Mouse (Mus musculus) ovary, postnatal 10 days (tissue): ENCODE data around the gene Gm26920.

Experiments used
- DNase-seq: peaks from one replicate; pipeline ENCODE4 v3.0.0; 2022; ENCODE audit warnings: low spot score

Gene Gm26920

DNA sequence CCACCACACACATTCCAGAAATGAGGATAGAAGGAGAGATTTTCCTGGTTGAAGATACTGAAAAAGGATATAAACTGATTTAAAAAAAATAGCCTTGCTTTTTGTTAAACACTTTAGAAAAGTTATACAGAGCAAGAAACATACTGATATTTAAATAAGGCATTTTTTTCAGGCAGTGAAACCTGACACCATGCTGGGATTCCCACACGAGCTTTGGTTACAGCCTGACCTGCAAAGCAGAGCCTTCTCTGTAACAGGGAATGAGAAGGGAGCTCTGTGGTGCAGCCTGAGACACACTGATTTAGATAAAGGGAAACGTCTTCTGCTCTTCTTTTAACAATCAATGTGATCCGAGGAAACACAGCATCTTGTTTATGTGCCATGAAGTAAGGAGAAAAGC, 36.6 kb downstream of the Gm26920 start:
- DNase-seq = no peak

DNA sequence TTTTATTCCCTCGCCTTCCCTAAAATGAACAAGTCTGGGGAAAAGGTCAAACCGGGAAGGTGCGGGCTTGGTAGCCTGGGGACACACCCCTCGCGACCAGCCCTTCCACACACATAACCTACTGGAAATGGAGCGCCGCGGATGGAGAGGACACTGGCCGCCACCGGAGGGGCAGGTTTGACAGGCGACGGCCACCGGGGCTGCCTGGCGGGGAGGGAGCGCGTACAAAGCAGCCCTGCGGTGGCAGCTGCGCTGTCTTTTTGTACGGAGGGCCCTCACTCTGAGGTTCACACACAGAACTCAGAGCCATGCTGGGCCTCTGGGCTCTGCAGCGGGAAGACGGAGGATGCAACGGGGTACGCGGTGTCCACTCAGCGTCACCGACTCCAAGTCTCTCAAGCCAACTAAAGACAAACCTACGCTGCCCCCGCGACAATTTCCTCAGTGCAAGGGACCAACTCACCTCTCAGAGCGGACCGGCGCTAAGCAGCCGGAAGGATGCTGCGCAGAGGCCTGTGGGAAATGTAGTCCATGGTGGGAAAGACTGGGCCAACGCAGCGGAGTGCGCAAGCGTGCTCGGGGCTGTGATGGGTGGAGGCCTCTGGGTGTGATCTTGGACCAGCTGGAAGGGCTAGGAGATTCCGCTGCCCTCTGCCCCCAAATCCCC, 39.2 kb downstream of the Gm26920 start, which contains the start of gene Zfp14:
Gene Zfp14 (minus strand): TSS at position 499 of the 667 bp plus-strand sequence.
- DNase-seq = peak; percentile 65

DNA sequence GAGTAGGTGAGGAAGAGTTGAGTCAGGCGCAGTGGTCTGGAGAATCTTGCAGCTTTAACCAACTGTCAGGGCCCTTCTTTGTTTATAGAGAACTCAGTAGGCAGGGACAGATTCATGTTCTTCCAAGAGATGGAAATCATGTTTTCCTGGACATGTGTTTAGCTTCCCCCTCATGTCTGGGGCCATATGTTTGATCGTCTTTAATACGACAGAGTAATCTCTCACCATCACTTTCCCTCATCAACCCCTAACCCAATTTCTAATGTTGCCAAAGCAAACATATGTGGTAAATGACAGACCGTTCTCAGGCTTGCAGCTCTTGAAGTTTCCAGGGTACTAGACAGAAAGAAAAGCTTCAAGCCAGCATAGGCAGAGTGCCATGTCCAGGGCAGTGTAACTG, 42.1 kb downstream of the Gm26920 start:
- DNase-seq = no peak

DNA sequence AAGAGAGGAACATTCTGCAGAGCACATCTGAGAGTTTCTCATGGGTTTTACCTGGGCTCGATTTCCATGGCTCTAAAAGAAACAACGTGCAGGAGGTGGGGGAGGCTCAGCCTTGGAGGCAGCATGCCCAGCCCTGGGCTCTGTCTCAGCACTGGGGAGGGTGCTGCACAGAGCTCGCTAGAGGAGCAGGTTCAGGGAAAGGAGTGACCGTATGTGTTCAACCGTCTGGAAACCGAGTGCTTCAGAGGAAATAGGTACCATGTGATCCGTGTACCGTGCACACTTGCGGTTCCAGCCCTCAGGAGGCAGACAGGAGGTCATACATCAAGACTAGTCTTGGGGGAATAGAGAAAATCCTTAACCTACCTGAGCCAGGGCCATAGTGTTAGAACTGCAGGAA, 45.9 kb downstream of the Gm26920 start:
- no peak for DNase-seq

DNA sequence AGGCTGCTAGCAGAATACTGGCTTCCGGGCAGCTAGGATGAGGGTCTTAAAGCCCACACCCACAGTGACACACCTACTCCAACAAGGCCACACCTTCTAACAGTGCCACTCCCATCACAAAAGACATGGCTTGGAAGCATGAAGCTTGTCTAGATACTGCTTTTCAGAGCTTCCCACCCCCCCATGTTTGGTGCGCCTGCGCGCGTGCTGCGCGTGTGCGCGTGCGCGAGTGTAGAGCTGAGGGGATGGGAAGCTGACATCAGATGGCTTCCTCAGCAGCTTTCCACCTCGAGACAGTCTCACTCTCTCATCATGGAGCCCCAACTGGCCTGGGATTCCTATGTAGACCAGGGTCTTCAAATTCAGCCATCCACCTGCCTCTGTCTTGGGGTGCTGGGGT, 55.9 kb downstream of the Gm26920 start:
- no peak for DNase-seq

DNA sequence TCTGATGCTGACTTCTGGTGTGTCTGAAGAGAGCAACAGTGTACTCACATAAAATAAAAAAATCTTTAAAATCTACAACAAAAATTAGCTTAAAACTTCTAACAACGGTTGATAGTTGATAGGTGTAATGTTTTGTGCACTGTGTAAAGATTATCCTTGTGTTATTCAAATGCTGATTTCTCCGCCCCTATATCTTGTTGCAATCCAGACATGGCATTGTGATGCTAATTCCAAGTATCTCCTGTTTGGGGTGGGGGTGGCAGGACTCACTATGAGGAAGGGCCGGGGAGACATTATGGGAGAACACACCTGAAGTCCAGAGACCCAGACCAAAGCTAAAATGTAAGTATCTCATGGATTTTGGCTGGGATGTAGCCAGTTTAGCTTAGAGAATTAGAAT, 58.8 kb downstream of the Gm26920 start:
- no peak for DNase-seq

DNA sequence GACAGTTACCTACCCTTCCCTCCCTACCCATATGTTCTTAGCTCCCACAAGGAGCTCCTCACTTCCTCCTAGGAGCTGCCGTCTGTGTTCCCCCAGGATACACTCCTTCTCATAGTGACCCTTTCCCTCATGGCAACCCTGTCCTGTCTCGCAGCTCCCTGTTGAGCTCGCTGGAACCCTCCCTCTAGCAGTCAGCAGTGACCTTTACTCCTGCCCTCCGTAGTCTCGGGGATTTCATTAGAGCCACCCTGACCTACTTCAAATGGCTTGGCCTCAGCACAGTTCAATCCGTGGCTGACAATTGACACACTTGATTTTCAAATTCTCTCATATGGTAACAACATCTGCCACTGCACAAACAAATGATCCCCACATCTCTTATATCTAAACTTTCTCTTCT, 59.5 kb downstream of the Gm26920 start:
- DNase-seq = no peak

DNA sequence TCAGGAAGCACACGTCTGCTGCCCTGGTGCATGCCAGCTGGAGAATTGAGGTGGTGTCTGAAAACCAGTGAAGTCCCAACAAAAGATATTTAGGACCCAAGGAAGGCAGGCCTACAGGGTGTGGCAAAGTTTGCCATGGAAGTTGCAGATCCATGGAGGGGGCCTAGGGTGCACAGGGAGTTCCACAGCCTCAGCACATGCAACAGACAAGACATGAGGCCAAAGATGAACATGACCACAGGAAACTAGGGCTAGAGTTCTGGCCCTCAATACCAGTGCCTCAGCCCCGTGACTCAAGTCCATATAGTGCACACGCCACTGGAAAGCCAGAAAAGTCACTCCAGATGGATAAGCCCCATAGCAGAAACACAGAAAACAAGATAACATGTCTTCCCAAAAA, 61.6 kb downstream of the Gm26920 start:
- no peak for DNase-seq

DNA sequence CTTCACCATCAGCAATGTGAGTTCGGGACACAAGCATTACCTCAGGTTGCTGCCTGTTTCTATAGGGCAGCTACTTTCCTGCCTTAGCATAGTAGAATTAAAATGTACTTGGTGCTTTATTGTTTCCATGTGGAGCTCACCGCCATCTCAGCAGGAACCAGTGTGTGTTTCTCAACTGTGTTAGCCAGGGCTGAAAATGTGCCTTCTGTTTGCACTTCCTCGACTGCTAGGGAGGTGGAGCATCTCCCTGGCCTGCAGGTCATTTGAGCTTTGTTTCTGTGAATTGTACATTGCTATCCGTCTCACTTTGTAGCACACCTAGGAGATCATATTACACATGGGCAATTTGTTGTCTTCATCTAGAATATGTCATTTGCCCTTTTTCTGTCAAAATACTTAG, 62.9 kb downstream of the Gm26920 start:
- DNase-seq = no peak

DNA sequence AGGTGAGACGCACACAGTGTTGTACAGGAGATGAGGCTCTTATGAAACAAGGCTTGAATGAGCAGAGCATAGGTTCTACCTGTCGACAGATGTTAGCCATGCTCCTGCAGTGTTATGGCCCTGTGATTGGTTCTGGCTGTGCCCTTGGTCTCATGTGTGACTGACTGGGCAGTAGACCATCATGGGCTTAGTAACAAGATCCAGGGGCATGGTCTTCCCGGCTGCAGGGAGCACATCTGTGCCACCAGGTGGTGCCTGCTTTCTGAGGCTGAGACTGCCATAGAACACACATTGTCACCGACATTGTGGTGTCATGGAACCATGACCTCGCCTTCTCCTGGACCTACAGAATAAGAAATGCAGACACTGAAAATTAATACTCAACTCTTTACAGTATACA, 64.9 kb downstream of the Gm26920 start:
- DNase-seq = no peak

DNA sequence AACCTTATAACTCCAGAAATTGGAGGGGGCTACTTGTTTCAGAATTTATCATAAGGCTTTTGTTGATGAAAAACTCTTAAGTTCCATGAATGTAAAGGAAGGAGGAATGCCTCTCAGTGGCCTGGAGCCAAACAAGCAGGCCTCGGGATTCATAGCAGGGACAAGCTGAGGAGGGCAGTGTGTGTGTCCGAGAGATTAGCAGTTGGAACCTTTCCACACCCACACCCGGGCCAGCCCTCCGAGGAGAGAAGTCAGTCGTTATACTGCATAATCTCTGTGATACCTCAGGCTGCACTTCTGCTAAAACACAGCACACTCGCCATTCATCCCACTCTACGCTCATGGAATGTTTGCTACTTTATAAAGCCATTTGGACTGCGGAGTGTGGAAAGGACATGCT, 66.4 kb downstream of the Gm26920 start:
- no peak for DNase-seq

DNA sequence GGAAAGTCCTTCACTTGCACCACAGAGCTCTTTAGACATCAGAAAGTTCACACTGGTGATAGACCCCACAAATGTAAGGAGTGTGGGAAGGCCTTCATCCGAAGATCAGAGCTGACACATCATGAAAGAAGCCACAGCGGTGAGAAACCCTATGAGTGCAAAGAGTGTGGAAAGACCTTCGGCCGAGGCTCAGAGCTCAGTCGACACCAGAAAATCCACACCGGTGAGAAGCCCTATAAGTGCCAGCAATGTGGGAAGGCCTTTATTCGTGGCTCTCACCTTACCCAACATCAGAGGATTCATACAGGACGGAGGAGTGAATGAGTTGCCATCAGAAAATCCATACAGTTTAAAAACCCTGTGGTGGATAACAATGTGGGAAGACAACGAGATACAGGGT, 66.9 kb downstream of the Gm26920 start:
- no peak for DNase-seq

DNA sequence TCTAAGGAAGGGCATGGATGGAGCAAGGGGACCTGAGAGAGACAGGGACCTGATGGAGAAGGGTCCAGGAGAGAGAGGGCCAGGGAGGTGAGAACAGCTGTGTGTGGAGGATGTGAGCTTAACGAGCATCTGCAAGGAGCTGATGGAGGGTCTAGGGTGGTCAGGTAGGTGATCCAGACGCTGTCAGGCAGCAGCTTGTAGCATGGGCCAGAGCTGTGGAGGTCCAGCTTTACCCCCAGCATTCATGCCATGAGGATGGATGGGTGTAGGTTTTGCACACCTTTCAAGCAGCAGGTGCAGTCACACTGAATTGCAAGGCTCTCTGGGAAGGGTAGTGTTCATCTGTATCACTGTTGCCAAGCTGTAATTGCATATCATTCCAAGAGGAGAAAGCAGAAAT, 70.7 kb downstream of the Gm26920 start:
- DNase-seq = no peak

DNA sequence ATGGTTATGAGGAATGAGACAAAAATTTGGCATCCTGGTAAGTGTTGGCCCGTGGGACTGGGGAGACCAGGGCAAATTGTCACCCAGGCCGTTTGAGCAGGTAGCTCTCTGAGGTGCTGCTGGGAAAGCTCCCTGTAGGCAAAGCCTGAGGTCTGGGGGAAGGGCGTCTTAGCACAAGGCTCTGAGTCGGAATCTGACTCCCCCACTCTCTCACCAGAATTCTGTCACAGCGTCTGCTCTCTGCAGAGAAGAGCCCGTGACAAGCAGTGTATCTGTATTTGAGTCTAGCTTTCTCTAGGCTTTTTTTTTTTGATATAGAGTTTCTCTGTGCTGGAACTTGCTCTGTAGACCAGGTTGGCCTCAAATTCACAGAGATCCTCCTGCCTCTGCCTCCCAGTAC, 73.0 kb downstream of the Gm26920 start:
- DNase-seq = no peak

DNA sequence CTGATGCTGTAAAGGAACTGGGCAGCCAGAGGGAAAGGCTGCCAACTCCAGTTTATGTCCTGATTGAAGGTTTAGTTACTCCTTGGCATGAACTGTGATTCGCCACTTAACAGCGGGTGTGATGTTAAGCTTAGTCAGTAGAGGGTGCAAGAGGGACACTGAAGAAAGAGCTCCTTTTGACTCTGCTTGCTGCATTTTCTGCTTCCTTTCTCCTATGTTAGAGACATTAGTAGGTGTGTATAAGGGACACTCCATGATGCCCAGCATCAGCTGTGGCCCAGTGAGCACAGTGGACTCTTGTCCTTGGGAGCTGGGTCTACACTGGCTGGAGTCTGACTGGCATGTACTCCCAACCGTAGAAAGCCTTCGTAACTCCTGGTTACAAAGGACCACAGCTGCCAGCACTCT, 77.2 kb downstream of the Gm26920 start:
- no peak for DNase-seq

DNA sequence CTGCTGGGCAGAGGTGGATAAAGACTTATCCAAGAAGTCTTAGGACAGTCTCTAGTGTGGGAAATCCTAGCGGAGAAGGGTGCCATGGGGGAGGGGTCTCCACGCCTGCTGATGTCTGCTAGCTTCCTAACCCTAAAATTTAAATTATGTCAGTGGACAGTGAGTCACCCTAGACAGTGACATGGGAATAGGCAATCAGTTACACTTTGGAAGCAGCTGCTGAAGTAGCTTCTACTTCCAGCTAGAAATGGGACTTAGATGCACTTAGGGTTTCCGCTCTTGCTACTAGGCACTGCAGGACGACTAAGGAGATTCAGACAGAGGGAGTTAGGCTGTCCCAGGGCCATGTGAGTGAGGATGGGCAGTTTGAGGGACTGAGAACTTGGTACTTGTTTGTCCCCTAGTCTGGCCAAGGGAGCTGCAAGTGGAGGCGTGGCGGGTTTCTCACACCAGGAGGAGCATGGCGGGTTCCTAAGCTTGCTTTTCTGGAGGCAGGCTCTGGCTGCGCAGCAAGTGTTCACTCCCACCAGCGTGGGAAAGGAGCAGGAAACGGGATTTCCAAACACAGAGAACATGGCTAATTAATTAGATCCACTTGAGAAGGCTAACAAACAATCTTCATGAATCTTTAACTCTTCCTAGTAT, 79.5 kb downstream of the Gm26920 start:
- no peak for DNase-seq

DNA sequence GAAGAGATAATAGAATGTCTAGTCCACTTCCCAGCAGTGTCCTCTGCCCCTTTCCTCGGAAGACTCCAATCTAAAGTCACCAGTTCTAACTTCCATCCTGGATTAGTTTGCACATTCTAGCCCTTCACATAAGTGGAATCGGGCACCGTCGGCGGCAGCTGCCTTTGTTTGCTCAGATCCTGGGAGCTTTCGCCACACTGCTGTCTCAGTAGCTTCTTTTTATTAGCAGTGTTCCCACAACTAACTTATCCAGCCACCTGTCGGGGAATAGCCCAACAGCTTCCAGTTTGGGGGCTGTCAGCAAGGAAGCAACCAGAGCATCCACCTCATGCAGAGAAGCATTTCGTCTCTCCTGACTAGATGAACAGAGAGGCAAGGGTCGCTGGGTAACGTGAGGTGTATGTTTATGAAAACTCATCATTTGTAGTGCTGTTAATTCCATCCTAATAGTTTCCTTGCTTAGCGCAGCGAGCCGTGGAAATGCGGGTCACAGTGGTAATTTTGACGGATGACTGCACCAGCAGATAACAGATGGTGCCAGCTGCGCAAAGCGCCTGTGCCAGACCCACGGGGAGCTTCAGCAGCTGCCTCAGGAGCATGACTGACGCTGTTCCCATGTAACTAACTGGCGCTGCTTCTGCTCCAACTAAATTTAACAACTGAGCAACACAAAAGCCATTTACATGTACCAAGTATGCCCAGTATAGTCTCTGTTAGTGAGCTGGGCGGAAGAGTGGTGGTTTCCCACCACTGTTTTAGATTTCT, 80.7 kb downstream of the Gm26920 start:
- no peak for DNase-seq

DNA sequence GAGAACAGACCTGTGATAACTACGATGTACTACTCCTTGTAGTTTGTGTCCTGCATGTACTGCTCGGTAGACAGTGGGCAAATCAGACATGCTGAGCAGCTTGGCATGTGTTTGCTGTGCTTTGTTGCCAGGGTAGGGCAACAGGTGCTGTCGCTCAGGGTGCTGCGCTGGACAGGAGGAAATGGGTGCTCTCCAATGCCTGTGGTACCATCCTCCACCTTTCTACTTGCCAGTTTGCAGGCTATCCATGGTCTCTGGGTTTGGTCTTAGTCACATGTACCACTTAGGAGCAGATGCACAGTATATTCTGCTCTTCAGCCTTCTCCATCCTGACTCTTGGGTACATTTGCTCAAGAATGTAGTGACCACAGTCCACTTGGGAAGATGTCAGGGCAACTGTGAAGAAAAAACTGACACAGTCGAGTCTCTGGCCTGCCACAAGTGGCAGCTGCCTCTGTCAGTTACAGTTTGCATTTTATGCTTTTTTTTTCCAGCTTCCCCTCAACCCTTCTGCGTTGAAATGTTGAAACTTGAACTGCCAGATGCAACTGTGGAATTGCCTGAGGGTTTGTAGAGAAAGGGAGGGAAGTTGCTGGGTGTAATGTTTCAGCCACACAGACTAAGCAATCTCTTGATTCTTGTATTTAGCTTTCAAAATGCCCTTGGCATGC, 82.1 kb downstream of the Gm26920 start:
- no peak for DNase-seq

DNA sequence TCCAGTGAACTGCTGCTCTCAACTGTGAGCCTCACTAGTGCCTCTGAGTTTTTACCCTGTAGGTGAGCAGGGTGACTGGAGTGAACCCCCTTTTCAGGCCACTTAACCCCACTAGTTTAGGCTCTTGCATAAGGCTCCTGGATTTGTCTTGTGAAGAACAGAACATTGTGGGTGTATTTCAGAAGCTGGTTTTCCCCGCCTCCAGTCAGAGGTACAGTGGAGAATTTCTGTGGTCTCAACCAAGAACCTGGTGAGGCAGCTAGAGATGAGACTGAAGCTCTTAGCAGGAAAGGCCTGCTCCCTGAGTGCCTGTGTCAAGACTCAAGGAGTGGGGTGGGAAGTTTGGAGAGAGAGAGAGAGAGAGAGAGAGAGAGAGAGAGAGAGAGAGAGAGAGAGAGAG, 82.6 kb downstream of the Gm26920 start:
- DNase-seq = no peak
